Mouse (Mus musculus) liver, embryonic 13.5 days (tissue): ENCODE data around the gene Naa25. TPM values are rescaled to one million over a fixed set of nuclear protein-coding genes. Genes with fewer than 3 reads are reported as not detected.

ENCODE experiments used
- ATAC-seq: fragments of 200-750 bp; cut with Nextera tagmentation; 2 replicates; pipeline ENCODE4 v1.8.0; 2017; ENCODE audit warnings: low read depth, mild to moderate bottlenecking, moderate number of reproducible peaks, moderate library complexity
- DNase-seq: peaks from one replicate; pipeline ENCODE4 v3.0.0; 2022
- H3K27ac ChIP-seq: fragments of 300-500 bp; sonication (generic); 2 replicates; pipeline ENCODE4 v1.5.1; 2015; ENCODE audit warnings: moderate library complexity, mild to moderate bottlenecking, inconsistent platforms
- H3K27me3 ChIP-seq: fragments of 300-500 bp; sonication (generic); 2 replicates; pipeline ENCODE4 v1.6.1; 2015; ENCODE audit warnings: mild to moderate bottlenecking, inconsistent platforms
- H3K36me3 ChIP-seq: fragments of 300-500 bp; sonication (generic); 2 replicates; pipeline ENCODE4 v1.6.1; 2015; ENCODE audit warnings: mild to moderate bottlenecking, inconsistent platforms
- H3K4me1 ChIP-seq: fragments of 300-500 bp; sonication (generic); replicated peaks from 2 replicates; pipeline ENCODE4 v1.6.1; 2015; ENCODE audit warnings: inconsistent platforms
- H3K4me2 ChIP-seq: fragments of 300-500 bp; sonication (generic); 2 replicates; pipeline ENCODE4 v1.6.1; 2015; ENCODE audit warnings: inconsistent platforms, mild to moderate bottlenecking, moderate library complexity
- H3K4me3 ChIP-seq: fragments of 300-500 bp; sonication (generic); replicated peaks from 2 replicates; pipeline ENCODE4 v1.5.1; 2015; ENCODE audit warnings: mild to moderate bottlenecking, inconsistent platforms
- H3K9ac ChIP-seq: fragments of 300-500 bp; sonication (generic); 2 replicates; pipeline ENCODE4 v1.6.1; 2015; ENCODE audit warnings: mild to moderate bottlenecking, inconsistent platforms
- H3K9me3 ChIP-seq: fragments of 300-500 bp; sonication (generic); replicated peaks from 2 replicates; pipeline ENCODE4 v1.6.1; 2016; ENCODE audit warnings: inconsistent platforms
- WGBS: fragments of 180-500 bp; shearing (Covaris S2); methylation state at CpG from one replicate; pipeline ENCODE4 v1.1.7; 2015; ENCODE audit not compliant: insufficient replicate concordance; 5-methylcytosine and 5-hydroxymethylcytosine counted together
- polyA plus RNA-seq: library from polyadenylated mRNA; unstranded; fragments of >200 nt; fragmentation: Nextera tagmentation; extraction: Ambion mirVana; gene quantifications from 2 replicates; pipeline ENCODE4 v1.2.1, GENCODE M21; 2015

Naa25 gene
- polyA plus RNA-seq, 1 experiment from 2014 or later = 32.8 TPM

DNA sequence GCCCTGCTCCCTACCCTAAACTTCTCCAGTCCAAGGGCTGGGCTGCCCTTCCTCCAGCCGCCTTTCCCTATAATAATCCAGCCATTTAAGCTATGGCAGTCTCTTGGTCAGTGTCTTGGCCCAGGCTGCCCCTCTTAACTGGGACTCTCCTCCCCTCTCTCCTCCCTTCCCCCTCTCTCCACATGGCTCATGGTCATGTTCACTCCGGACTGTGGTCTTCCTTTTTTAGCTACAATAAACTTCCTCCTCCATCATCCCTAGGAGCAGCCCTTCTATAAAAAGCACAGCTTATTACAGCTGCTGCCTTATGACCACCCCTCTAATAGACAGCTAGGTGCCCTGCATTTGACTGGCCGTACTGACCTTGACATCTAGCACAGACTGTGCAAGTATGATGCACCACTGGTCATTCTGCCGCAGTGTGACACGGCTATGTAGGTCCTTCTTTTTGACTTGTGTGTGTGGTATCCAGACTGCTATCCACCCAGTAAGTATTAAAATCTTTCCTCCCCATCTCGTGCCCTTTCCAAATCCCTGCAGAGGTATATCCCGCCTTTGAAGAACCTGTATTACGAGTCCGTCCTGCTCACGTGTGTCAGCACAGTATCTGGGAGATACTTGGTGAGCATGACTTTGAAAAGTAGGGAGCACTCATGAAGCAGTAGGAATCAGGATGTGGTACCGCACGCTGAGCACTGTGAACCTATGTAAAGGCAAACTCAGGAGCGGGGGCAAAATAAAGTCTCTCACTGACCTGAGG is 56.2 kb downstream of the Naa25 start:
- H3K4me2 ChIP-seq = peak overlapping the region; percentile 97; the same call in 1 of the 2 replicates
- H3K4me1 ChIP-seq = peaks cover 62% of the 10 kb centered on the region
- no peaks in the 10 kb centered on the region for H3K9me3 ChIP-seq
- H3K4me3 ChIP-seq = peak overlapping the region; percentile 93; the same call in 1 of the 2 replicates
- 85% methylated on average over 13 of the region's 13 CpGs for WGBS
- ATAC-seq (no peak), DNase-seq (no peak)
- H3K27ac ChIP-seq = peak overlapping the region; percentile 2; the same call in 1 of the 2 replicates
- no peaks in the 10 kb centered on the region for H3K27me3 ChIP-seq
- peak overlapping the region; percentile 94; the same call in 1 of the 2 replicates for H3K9ac ChIP-seq
- H3K36me3 ChIP-seq = peaks cover 9% of the 10 kb centered on the region

DNA sequence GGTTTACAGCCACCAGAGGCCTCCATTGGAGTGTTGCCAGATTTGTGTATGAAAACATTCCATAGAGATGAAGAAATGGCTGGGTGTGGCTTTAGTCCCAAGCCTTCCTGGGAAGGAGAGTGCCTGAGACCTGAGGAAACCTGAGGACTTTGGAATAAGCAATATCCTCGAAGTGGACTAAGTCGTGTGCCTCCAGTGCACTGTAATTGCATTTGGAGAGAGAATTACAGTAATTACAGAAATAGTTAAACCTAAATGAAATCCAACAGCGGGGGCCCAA is 56.7 kb downstream of the Naa25 start:
- no peak overlapping the region for H3K4me2 ChIP-seq
- DNase-seq = no peak
- H3K36me3 ChIP-seq = peaks cover 4% of the 10 kb centered on the region
- H3K9ac ChIP-seq = no peak overlapping the region
- 86% methylated on average over 3 of the region's 3 CpGs for WGBS
- ATAC-seq = no peak
- H3K4me3 ChIP-seq = no peak overlapping the region
- no peak overlapping the region for H3K27ac ChIP-seq
- H3K27me3 ChIP-seq = no peaks in the 10 kb centered on the region
- peaks cover 58% of the 10 kb centered on the region for H3K4me1 ChIP-seq
- H3K9me3 ChIP-seq = no peaks in the 10 kb centered on the region

DNA sequence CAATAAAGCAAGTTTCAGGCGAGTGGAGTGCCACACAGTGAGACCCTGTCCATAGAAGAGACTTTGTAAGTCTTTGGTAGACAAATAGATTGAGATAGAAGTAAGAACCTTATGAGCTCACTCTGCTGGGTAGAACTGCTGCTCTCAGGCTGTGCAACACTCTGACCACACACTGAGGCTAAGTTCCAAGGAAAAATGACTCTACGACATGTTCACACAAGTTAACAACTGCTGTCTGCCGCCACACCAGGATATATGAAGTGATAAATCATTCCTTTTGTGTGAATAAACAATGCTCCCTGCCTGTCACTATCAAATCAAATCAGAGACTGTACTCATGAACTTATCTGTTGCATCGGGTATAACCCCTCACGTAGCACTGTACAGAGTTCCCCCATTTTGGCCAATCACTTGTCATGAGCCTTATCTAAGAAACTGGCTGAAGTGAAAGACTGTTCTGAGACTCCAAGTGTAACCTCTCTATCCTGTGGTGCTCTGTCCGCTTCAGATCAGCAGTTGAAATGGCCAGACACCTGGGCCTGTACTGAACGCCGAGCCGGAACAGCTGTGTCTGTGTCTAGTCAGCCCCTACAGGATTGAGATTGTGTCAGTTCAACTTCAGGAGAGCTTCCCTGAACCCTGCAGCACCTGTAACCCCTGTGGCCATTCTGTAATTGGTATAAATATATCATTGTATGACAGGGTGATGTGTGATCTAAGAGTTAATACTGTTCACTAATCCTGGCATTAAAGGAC is 58.0 kb downstream of the Naa25 start:
- H3K27me3 ChIP-seq = no peaks in the 10 kb centered on the region
- H3K9ac ChIP-seq = 0 out of 2 replicates have a peak overlapping the region, but pooled peaks have one; percentile 16
- no peaks in the 10 kb centered on the region for H3K36me3 ChIP-seq
- 51% methylated on average over 9 of the region's 9 CpGs for WGBS
- no peak overlapping the region for H3K4me2 ChIP-seq
- 0 out of 2 replicates have a peak, but pooled peaks cover 2% of the 10 kb centered on the region for H3K9me3 ChIP-seq
- peak overlapping the region; percentile 43; the same call in 1 of the 2 replicates for H3K27ac ChIP-seq
- no peak overlapping the region for H3K4me3 ChIP-seq
- ATAC-seq (no peak), DNase-seq (no peak)
- peaks cover 46% of the 10 kb centered on the region for H3K4me1 ChIP-seq

- H3K4me2 ChIP-seq = no peak overlapping the region; the same call in 1 of the 2 replicates
- ATAC-seq = peak; percentile 83
Measured at GRCm38 (mm10) chr5:121461339-121462170, 63.8 kb downstream of the Naa25 start.

GRCm38 (mm10) chr5:121462171-121462502 is 64.4 kb downstream of the Naa25 start:
- 15% methylated on average over 1 of the region's 1 CpGs for WGBS
- peak overlapping the region; percentile 65 for H3K27ac ChIP-seq

More at GRCm38 (mm10) chr5:121461339-121462170, 63.8 kb downstream of the Naa25 start:
- no peaks in the 10 kb centered on the region for H3K36me3 ChIP-seq
- no peak overlapping the region for H3K9ac ChIP-seq
- 0 out of 2 replicates have a peak, but pooled peaks cover 2% of the 10 kb centered on the region for H3K9me3 ChIP-seq
- DNase-seq = no peak
- peaks cover 27% of the 10 kb centered on the region for H3K4me1 ChIP-seq
- WGBS = 38% methylated on average over 4 of the region's 4 CpGs
- no peak overlapping the region for H3K4me3 ChIP-seq
- no peaks in the 10 kb centered on the region for H3K27me3 ChIP-seq
- peak overlapping the region; percentile 65 for H3K27ac ChIP-seq

GRCm38 (mm10) chr5:121462967-121463366 is 65.2 kb downstream of the Naa25 start:
- ATAC-seq (no peak), DNase-seq (no peak)
- Histone ChIP-seq H3K4me1 (peaks cover 26% of the 10 kb centered on the region), H3K4me3 (no peak overlapping the region), H3K27ac (no peak overlapping the region), H3K36me3 (no peaks in the 10 kb centered on the region), H3K27me3 (no peaks in the 10 kb centered on the region), H3K9ac (peak overlapping the region; percentile 47; the same call in 1 of the 2 replicates), H3K9me3 (0 out of 2 replicates have a peak, but pooled peaks cover 2% of the 10 kb centered on the region), H3K4me2 (no peak overlapping the region)
- 71% methylated on average over 5 of the region's 5 CpGs for WGBS

More at GRCm38 (mm10) chr5:121462171-121462502, 64.4 kb downstream of the Naa25 start:
- DNase-seq (no peak), ATAC-seq (peak; percentile 52)
- no peak overlapping the region for H3K4me3 ChIP-seq
- H3K9me3 ChIP-seq = 0 out of 2 replicates have a peak, but pooled peaks cover 2% of the 10 kb centered on the region
- H3K4me1 ChIP-seq = peaks cover 26% of the 10 kb centered on the region
- no peaks in the 10 kb centered on the region for H3K36me3 ChIP-seq
- H3K9ac ChIP-seq = no peak overlapping the region
- H3K27me3 ChIP-seq = no peaks in the 10 kb centered on the region
- H3K4me2 ChIP-seq = no peak overlapping the region; the same call in 1 of the 2 replicates

DNA sequence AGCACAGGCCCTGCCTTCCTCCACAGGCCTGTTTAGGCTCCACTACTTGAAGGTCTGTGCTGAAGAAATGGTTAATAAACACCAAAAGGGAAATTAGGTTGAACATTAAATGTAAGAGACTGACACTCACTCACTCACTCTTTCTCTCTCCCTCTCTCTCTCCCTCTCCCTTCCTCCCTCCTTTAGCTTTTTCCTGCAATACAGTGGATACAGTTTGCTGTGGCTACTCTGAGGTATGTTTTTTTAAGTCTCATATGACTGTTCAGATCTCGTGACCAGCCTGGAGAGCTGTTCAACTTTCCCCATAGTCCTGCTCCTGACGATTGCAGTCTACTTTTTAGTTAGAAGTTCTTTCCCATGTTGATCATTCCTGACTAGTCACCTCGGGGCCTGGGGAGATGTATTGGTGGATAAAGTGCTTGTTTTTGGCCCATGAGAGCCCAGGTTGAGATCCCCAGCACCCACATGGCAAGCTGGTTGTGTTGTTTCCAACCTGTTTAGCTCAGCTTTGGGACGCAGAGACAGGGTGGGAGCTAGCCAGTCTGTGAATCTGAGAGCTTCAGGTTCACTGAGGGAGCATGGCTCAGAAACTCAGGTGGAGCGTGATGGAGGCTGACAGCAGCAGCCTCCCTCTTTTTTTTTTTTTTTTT is 66.0 kb downstream of the Naa25 start:
- 63% methylated on average over 5 of the region's 5 CpGs for WGBS
- Histone ChIP-seq H3K27me3 (no peaks in the 10 kb centered on the region), H3K27ac (no peak overlapping the region), H3K9me3 (0 out of 2 replicates have a peak, but pooled peaks cover 2% of the 10 kb centered on the region), H3K36me3 (no peaks in the 10 kb centered on the region), H3K9ac (no peak overlapping the region), H3K4me3 (no peak overlapping the region), H3K4me1 (peaks cover 26% of the 10 kb centered on the region), H3K4me2 (no peak overlapping the region)
- DNase-seq (no peak), ATAC-seq (no peak)

GRCm38 (mm10) chr5:121469566-121469965 is 71.8 kb downstream of the Naa25 start:
- DNase-seq (no peak), ATAC-seq (no peak)
- Histone ChIP-seq H3K4me1 (peaks cover 45% of the 10 kb centered on the region), H3K27me3 (no peaks in the 10 kb centered on the region), H3K4me3 (no peak overlapping the region), H3K27ac (peak overlapping the region; percentile 58; the same call in 1 of the 2 replicates), H3K4me2 (no peak overlapping the region), H3K9ac (no peak overlapping the region), H3K9me3 (no peaks in the 10 kb centered on the region), H3K36me3 (no peaks in the 10 kb centered on the region)
- WGBS = 39% methylated on average over 3 of the region's 3 CpGs

- DNase-seq (no peak), ATAC-seq (no peak)
- Histone ChIP-seq H3K9ac (no peak overlapping the region), H3K27me3 (no peaks in the 10 kb centered on the region), H3K4me1 (peaks cover 70% of the 10 kb centered on the region), H3K4me3 (no peak overlapping the region), H3K36me3 (no peaks in the 10 kb centered on the region), H3K4me2 (no peak overlapping the region), H3K27ac (0 out of 2 replicates have a peak overlapping the region, but pooled peaks have one; percentile 47), H3K9me3 (no peaks in the 10 kb centered on the region)
- WGBS = 69% methylated on average over 2 of the region's 2 CpGs
Measured at GRCm38 (mm10) chr5:121472411-121472810, 74.7 kb downstream of the Naa25 start.

- H3K36me3 ChIP-seq = no peaks in the 10 kb centered on the region
- H3K4me2 ChIP-seq = no peak overlapping the region
- DNase-seq (no peak), ATAC-seq (no peak)
- H3K9ac ChIP-seq = no peak overlapping the region; the same call in 1 of the 2 replicates
- peaks cover 65% of the 10 kb centered on the region for H3K4me1 ChIP-seq
- H3K9me3 ChIP-seq = no peaks in the 10 kb centered on the region
- H3K27me3 ChIP-seq = no peaks in the 10 kb centered on the region
- no peak overlapping the region for H3K4me3 ChIP-seq
- peak overlapping the region; percentile 74 for H3K27ac ChIP-seq
- 81% methylated on average over 7 of the region's 7 CpGs for WGBS
Measured at GRCm38 (mm10) chr5:121474610-121475009, 76.9 kb downstream of the Naa25 start.
